Mouse (Mus musculus): ENCODE measurements at regions not wholly inside any gene's neighbourhood (a gene's known extent, or its start where the extent isn't known, plus 50 kb on each side); places are given as distances from the start of the nearest gene placed in this dataset.

GRCm38 (mm10) chr9:111918275-111918940 is 228.3 kb upstream of the Stac start:
- H3K4me1 ChIP-seq (ENCODE audit: control insufficient read depth, insufficient read depth, low read length): no peaks in the 10 kb centered on the region
- 20% methylated on average over 16 of the region's 16 CpGs for WGBS
- TF ChIP-seq POLR2A (IDR thresholded peaks at IDR 0.05; ENCODE audit: borderline replicate concordance, control insufficient read depth, low read depth, low read length): no peak
- peak; percentile 74 for TF ChIP-seq CTCF (IDR thresholded peaks at IDR 0.05; ENCODE audit: control insufficient read depth, insufficient read depth, low read length)
- no peak overlapping the region for H3K4me3 ChIP-seq (replicated peaks; ENCODE audit: control insufficient read depth, low read depth, low read length)
- no peak overlapping the region for H3K27ac ChIP-seq (ENCODE audit: control insufficient read depth, insufficient read depth, low read depth, low read length, poor library complexity)

- H3K27ac ChIP-seq (ENCODE audit: control insufficient read depth, insufficient read depth, low read depth, low read length, poor library complexity): no peak overlapping the region
- 29% methylated on average over 17 of the region's 17 CpGs for WGBS
- no peak for TF ChIP-seq CTCF (IDR thresholded peaks at IDR 0.05; ENCODE audit: control insufficient read depth, insufficient read depth, low read length)
- no peak for TF ChIP-seq POLR2A (IDR thresholded peaks at IDR 0.05; ENCODE audit: borderline replicate concordance, control insufficient read depth, low read depth, low read length)
Measured at GRCm38 (mm10) chr9:111916684-111917535, 226.8 kb upstream of the Stac start.

GRCm38 (mm10) chr9:111908806-111909205 is 218.7 kb upstream of the Stac start:
- WGBS: 61% methylated on average over 4 of the region's 4 CpGs
- Histone ChIP-seq H3K4me3 (replicated peaks; ENCODE audit: control insufficient read depth, low read depth, low read length) (no peak overlapping the region), H3K27ac (ENCODE audit: control insufficient read depth, insufficient read depth, low read depth, low read length, poor library complexity) (no peak overlapping the region), H3K4me1 (ENCODE audit: control insufficient read depth, insufficient read depth, low read length) (no peaks in the 10 kb centered on the region)
- TF ChIP-seq CTCF (IDR thresholded peaks at IDR 0.05; ENCODE audit: control insufficient read depth, insufficient read depth, low read length): no peak
- no peak for TF ChIP-seq POLR2A (IDR thresholded peaks at IDR 0.05; ENCODE audit: borderline replicate concordance, control insufficient read depth, low read depth, low read length)

More at GRCm38 (mm10) chr9:111916684-111917535, 226.8 kb upstream of the Stac start:
- Histone ChIP-seq H3K4me1 (ENCODE audit: control insufficient read depth, insufficient read depth, low read length) (no peaks in the 10 kb centered on the region), H3K4me3 (replicated peaks; ENCODE audit: control insufficient read depth, low read depth, low read length) (no peak overlapping the region)

GRCm38 (mm10) chr9:111900196-111900595 is 210.0 kb upstream of the Stac start:
- no peak overlapping the region for H3K4me3 ChIP-seq (replicated peaks; ENCODE audit: control insufficient read depth, low read depth, low read length)
- TF ChIP-seq CTCF (IDR thresholded peaks at IDR 0.05; ENCODE audit: control insufficient read depth, insufficient read depth, low read length): no peak
- no peak for TF ChIP-seq POLR2A (IDR thresholded peaks at IDR 0.05; ENCODE audit: borderline replicate concordance, control insufficient read depth, low read depth, low read length)
- no peaks in the 10 kb centered on the region for H3K4me1 ChIP-seq (ENCODE audit: control insufficient read depth, insufficient read depth, low read length)
- H3K27ac ChIP-seq (ENCODE audit: control insufficient read depth, insufficient read depth, low read depth, low read length, poor library complexity): no peak overlapping the region

GRCm38 (mm10) chr9:111897626-111898025 is 207.5 kb upstream of the Stac start:
- H3K27ac ChIP-seq (ENCODE audit: control insufficient read depth, insufficient read depth, low read depth, low read length, poor library complexity): no peak overlapping the region
- no peaks in the 10 kb centered on the region for H3K4me1 ChIP-seq (ENCODE audit: control insufficient read depth, insufficient read depth, low read length)
- 70% methylated on average over 5 of the region's 5 CpGs for WGBS
- TF ChIP-seq POLR2A (IDR thresholded peaks at IDR 0.05; ENCODE audit: borderline replicate concordance, control insufficient read depth, low read depth, low read length) (no peak), CTCF (IDR thresholded peaks at IDR 0.05; ENCODE audit: control insufficient read depth, insufficient read depth, low read length) (no peak)
- H3K4me3 ChIP-seq (replicated peaks; ENCODE audit: control insufficient read depth, low read depth, low read length): no peak overlapping the region

GRCm38 (mm10) chr9:111879710-111880109 is 189.6 kb upstream of the Stac start:
- Histone ChIP-seq H3K4me1 (ENCODE audit: control insufficient read depth, insufficient read depth, low read length) (no peaks in the 10 kb centered on the region), H3K4me3 (replicated peaks; ENCODE audit: control insufficient read depth, low read depth, low read length) (no peak overlapping the region), H3K27ac (ENCODE audit: control insufficient read depth, insufficient read depth, low read depth, low read length, poor library complexity) (no peak overlapping the region)
- TF ChIP-seq CTCF (IDR thresholded peaks at IDR 0.05; ENCODE audit: control insufficient read depth, insufficient read depth, low read length) (no peak), POLR2A (IDR thresholded peaks at IDR 0.05; ENCODE audit: borderline replicate concordance, control insufficient read depth, low read depth, low read length) (no peak)
- WGBS: 68% methylated on average over 2 of the region's 2 CpGs

GRCm38 (mm10) chr9:111876846-111877245 is 186.7 kb upstream of the Stac start:
- H3K4me3 ChIP-seq (replicated peaks; ENCODE audit: control insufficient read depth, low read depth, low read length): no peak overlapping the region
- H3K4me1 ChIP-seq (ENCODE audit: control insufficient read depth, insufficient read depth, low read length): no peaks in the 10 kb centered on the region
- H3K27ac ChIP-seq (ENCODE audit: control insufficient read depth, insufficient read depth, low read depth, low read length, poor library complexity): no peak overlapping the region
- TF ChIP-seq CTCF (IDR thresholded peaks at IDR 0.05; ENCODE audit: control insufficient read depth, insufficient read depth, low read length) (no peak), POLR2A (IDR thresholded peaks at IDR 0.05; ENCODE audit: borderline replicate concordance, control insufficient read depth, low read depth, low read length) (no peak)
- 79% methylated on average over 5 of the region's 5 CpGs for WGBS

- no peak for TF ChIP-seq POLR2A (IDR thresholded peaks at IDR 0.05; ENCODE audit: borderline replicate concordance, control insufficient read depth, low read depth, low read length)
- TF ChIP-seq CTCF (IDR thresholded peaks at IDR 0.05; ENCODE audit: control insufficient read depth, insufficient read depth, low read length): no peak
- H3K4me3 ChIP-seq (replicated peaks; ENCODE audit: control insufficient read depth, low read depth, low read length): no peak overlapping the region
- no peak overlapping the region for H3K27ac ChIP-seq (ENCODE audit: control insufficient read depth, insufficient read depth, low read depth, low read length, poor library complexity)
- H3K4me1 ChIP-seq (ENCODE audit: control insufficient read depth, insufficient read depth, low read length): no peaks in the 10 kb centered on the region
- WGBS: 85% methylated on average over 7 of the region's 7 CpGs
Measured at GRCm38 (mm10) chr9:111870466-111870865, 180.3 kb upstream of the Stac start.

All from bone marrow, adult 2 months (tissue).